Mouse (Mus musculus) liver, postnatal 0 days (tissue): ENCODE measurements around the gene Dnajc7. TPM values are rescaled to one million over a fixed set of nuclear protein-coding genes. Genes with fewer than 3 reads are reported as not detected.
A peak's percentile ranks its signal among the peaks of the same experiment; 100 is the strongest.

Source experiments
- ATAC-seq: fragments of 200-750 bp; cut with Nextera tagmentation; 2 replicates; pipeline ENCODE4 v1.8.0; 2017; ENCODE audit warnings: mild to moderate bottlenecking, moderate library complexity
- DNase-seq: peaks from one replicate; pipeline ENCODE4 v3.0.0-alpha.2; 2016
- H3K27ac ChIP-seq: fragments of 300-500 bp; sonication (generic); 2 replicates; pipeline ENCODE4 v1.5.1; 2014; ENCODE audit warnings: antibody characterized with exemption, moderate library complexity, mild to moderate bottlenecking, low read depth
- H3K27me3 ChIP-seq: fragments of 300-500 bp; sonication (generic); 2 replicates; pipeline ENCODE4 v1.6.1; 2014; ENCODE audit warnings: low read length, control low read depth, mixed read lengths; ENCODE audit not compliant: insufficient read depth
- H3K36me3 ChIP-seq: fragments of 300-500 bp; sonication (generic); replicated peaks from 2 replicates; pipeline ENCODE4 v1.6.1; 2014; ENCODE audit warnings: mild to moderate bottlenecking, control low read depth, low read length, moderate library complexity, mixed read lengths; ENCODE audit not compliant: insufficient read depth
- H3K4me1 ChIP-seq: fragments of 300-500 bp; sonication (generic); 2 replicates; pipeline ENCODE4 v1.6.1; 2014; ENCODE audit warnings: antibody characterized with exemption, mild to moderate bottlenecking, control low read depth; ENCODE audit not compliant: insufficient read depth
- H3K4me2 ChIP-seq: fragments of 300-500 bp; sonication (generic); 2 replicates; pipeline ENCODE4 v1.6.1; 2014; ENCODE audit warnings: low read depth, mild to moderate bottlenecking, low read length, moderate library complexity, mixed read lengths
- H3K4me3 ChIP-seq: fragments of 300-500 bp; sonication (generic); 2 replicates; pipeline ENCODE4 v1.5.1; 2014; ENCODE audit warnings: low read depth, low read length
- H3K9ac ChIP-seq: fragments of 300-500 bp; sonication (generic); replicated peaks from 2 replicates; pipeline ENCODE4 v1.6.1; 2014; ENCODE audit warnings: mild to moderate bottlenecking, moderate library complexity
- H3K9me3 ChIP-seq: fragments of 300-500 bp; sonication (generic); 2 replicates; pipeline ENCODE4 v1.6.1; 2016; ENCODE audit warnings: mild to moderate bottlenecking, control low read depth, low read length, mixed read lengths
- CTCF ChIP-seq: sonication (generic); IDR thresholded peaks from 2 replicates; pipeline ENCODE4 v1.5.1; 2016; ENCODE audit warnings: antibody characterized with exemption, low read depth
- EP300 ChIP-seq: IDR thresholded peaks from 2 replicates; pipeline ENCODE4 v1.6.1; 2016; ENCODE audit warnings: antibody characterized with exemption, low read depth, mild to moderate bottlenecking
- WGBS: fragments of 180-500 bp; shearing (Covaris S2); extraction: QIAGEN DNeasy Blood & Tissue Kit; methylation state at CpG from one replicate; pipeline ENCODE4 v1.1.7; 2014; ENCODE audit not compliant: insufficient replicate concordance; 5-methylcytosine and 5-hydroxymethylcytosine counted together
- polyA plus RNA-seq: library from polyadenylated mRNA; unstranded; fragments of >200 nt; fragmentation: Nextera tagmentation; extraction: Ambion mirVana; gene quantifications from 2 replicates; pipeline ENCODE4 v1.2.1, GENCODE M21; 2015

Dnajc7 gene
- polyA plus RNA-seq, 1 experiment from 2014 or later, result 49.1 TPM

DNA sequence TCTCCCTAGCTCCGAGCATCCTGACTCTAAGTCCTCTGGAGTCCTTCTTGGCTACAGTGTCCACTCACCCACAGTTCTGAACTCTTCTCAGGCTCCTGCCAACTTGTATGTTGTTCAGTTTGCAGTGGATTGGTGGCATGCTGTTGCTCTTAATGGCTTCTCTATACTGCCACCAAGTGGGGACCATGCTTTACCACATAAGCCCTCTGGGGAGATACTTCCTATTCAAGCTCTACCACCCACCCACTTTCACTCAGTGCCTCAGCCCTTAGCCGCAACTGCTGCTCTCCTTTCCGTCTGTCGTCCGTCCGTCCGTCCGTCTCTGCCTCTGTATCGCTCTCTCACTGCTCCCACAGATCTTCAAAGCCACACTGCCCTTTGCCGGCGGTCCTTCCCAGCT is 64.4 kb downstream of the Dnajc7 start:
- Histone ChIP-seq H3K4me2 (peak overlapping the region; percentile 56; the same call in 1 of the 2 replicates), H3K4me3 (no peak overlapping the region), H3K4me1 (0 out of 2 replicates have a peak, but pooled peaks cover 2% of the 10 kb centered on the region), H3K36me3 (no peaks in the 10 kb centered on the region), H3K27ac (no peak overlapping the region), H3K9me3 (no peaks in the 10 kb centered on the region), H3K9ac (peak overlapping the region; percentile 39), H3K27me3 (no peaks in the 10 kb centered on the region)
- peak; percentile 81 for ATAC-seq
- DNase-seq, result peak; percentile 61
- TF ChIP-seq CTCF (peak; percentile 85), EP300 (no peak)
- WGBS, result 11% methylated on average over 11 of the region's 11 CpGs

DNA sequence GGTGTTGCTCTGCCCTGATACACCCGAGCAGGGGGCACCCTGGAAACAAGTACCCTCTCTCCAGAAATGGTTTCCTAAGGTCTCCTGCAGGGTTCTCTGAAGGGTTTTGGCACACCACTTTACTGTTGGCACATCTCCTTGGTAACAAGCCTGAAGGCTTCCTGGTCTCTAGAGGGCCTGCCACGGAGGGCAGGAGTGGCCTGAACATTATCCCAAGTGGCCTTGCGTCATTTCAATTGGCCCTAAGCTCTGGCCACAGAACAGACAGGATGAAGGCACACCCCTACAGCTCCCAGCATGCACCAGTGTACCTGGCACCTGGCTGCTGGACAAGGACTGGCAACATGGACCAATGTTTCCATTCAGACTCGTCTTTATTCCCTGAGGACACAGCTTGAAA is 67.1 kb downstream of the Dnajc7 start:
- no peak overlapping the region for H3K4me2 ChIP-seq
- ATAC-seq (no peak), DNase-seq (no peak)
- 72% methylated on average over 4 of the region's 4 CpGs for WGBS
- H3K36me3 ChIP-seq, result no peaks in the 10 kb centered on the region
- no peaks in the 10 kb centered on the region for H3K9me3 ChIP-seq
- peaks cover 10% of the 10 kb centered on the region for H3K4me1 ChIP-seq
- no peak overlapping the region for H3K27ac ChIP-seq
- no peak overlapping the region for H3K9ac ChIP-seq
- H3K27me3 ChIP-seq, result no peaks in the 10 kb centered on the region
- TF ChIP-seq CTCF (no peak), EP300 (no peak)
- H3K4me3 ChIP-seq, result no peak overlapping the region

DNA sequence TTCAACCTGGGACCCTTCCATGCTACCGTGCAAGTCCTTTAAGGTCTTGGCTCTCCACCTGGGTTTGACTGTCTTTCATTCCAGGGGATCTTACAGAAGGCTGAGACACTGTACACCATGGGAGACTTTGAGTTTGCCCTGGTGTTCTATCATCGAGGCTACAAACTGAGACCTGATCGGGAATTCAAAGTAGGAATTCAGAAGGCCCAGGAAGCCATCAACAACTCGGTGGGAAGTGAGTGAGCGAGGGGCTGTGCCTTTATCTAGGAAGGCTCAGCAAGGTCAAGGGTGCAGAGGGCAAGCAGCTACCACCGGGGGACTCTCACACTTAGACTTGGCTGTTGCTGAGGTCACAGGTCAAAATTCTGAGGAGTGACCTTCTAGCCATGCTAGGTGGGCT is 69.9 kb downstream of the Dnajc7 start:
- ATAC-seq, result no peak
- WGBS, result 64% methylated on average over 6 of the region's 6 CpGs

DNA sequence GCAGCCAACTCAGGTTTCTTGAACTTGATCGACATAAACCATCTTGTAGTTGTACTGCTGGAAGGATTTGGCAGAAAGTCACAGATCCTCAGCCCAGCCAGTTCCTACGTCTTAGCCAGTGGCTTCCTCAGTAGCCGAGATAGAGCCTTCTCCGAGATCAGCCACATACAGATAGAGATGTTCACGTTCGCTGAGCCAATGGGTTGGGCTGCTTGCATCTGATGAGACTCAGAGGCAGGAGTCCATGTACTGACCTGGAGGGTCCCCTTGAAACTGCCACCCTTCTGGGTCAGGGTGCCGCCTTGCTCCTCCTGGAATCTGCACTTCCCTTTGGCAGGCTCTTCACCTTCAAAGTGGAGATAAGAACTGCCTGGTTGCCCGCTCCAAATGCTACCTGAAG is 70.5 kb downstream of the Dnajc7 start:
- Histone ChIP-seq H3K4me3 (no peak overlapping the region), H3K9me3 (no peaks in the 10 kb centered on the region), H3K4me1 (peaks cover 23% of the 10 kb centered on the region), H3K36me3 (no peaks in the 10 kb centered on the region), H3K27me3 (no peaks in the 10 kb centered on the region), H3K9ac (no peak overlapping the region), H3K27ac (no peak overlapping the region), H3K4me2 (no peak overlapping the region)
- no peak for DNase-seq
- TF ChIP-seq EP300, result no peak
- no peak for TF ChIP-seq CTCF
- ATAC-seq, result no peak
- 68% methylated on average over 8 of the region's 8 CpGs for WGBS

More for the DNA sequence above, 69.9 kb downstream of the Dnajc7 start:
- H3K9me3 ChIP-seq, result no peaks in the 10 kb centered on the region
- TF ChIP-seq CTCF (no peak), EP300 (no peak)
- no peak overlapping the region for H3K4me2 ChIP-seq
- no peak overlapping the region for H3K9ac ChIP-seq
- no peaks in the 10 kb centered on the region for H3K27me3 ChIP-seq
- no peak overlapping the region for H3K27ac ChIP-seq
- H3K4me1 ChIP-seq, result peaks cover 18% of the 10 kb centered on the region
- no peak overlapping the region for H3K4me3 ChIP-seq
- DNase-seq, result no peak
- H3K36me3 ChIP-seq, result no peaks in the 10 kb centered on the region

DNA sequence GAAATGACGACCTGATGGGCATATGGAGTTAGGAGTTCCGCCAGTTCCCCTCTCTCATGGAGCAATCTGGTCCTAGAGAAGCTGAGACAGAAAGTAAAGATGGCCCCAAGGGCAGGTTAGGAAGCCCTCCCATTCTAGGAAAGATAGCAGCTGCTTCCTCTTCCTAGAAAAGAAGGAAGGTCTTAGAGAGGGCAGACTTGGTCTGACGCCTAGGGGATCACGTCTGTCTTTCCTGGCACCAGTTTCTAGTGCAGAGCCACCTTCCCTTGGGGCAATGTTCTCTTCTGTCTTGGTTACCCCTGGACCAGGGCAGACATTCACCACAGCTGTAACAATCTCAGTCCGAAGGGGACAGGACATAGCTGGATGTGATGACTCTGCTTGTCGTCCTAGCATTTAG is 71.8 kb downstream of the Dnajc7 start:
- no peaks in the 10 kb centered on the region for H3K9me3 ChIP-seq
- H3K4me3 ChIP-seq, result no peak overlapping the region
- no peaks in the 10 kb centered on the region for H3K27me3 ChIP-seq
- no peaks in the 10 kb centered on the region for H3K36me3 ChIP-seq
- H3K4me1 ChIP-seq, result peaks cover 25% of the 10 kb centered on the region
- H3K9ac ChIP-seq, result no peak overlapping the region
- ATAC-seq (no peak), DNase-seq (no peak)
- WGBS, result 43% methylated on average over 6 of the region's 6 CpGs
- H3K27ac ChIP-seq, result no peak overlapping the region
- TF ChIP-seq EP300 (no peak), CTCF (no peak)
- H3K4me2 ChIP-seq, result no peak overlapping the region

DNA sequence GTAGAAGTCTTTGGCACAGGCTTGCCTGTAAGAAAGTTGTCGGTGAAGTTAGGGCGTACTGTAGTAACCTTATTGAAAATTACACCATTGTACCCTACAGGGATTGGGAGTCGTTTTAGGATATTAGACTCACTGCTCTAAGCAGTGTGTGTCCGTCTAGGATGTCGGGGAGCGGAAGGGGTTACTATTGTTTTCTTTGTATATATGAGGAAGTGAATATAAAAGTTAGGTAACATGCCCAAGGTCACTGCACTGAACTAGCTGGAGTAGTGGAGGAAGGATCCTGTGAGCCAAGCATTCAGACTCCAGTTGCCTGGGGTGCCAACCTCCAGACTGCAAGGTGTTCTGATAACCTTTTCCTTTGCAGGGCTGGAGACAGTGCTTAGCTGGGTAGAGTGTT is 73.0 kb downstream of the Dnajc7 start:
- Histone ChIP-seq H3K36me3 (no peaks in the 10 kb centered on the region), H3K9me3 (no peaks in the 10 kb centered on the region), H3K27ac (0 out of 2 replicates have a peak overlapping the region, but pooled peaks have one; percentile 32), H3K4me1 (peaks cover 25% of the 10 kb centered on the region), H3K4me2 (no peak overlapping the region), H3K4me3 (no peak overlapping the region), H3K27me3 (no peaks in the 10 kb centered on the region), H3K9ac (no peak overlapping the region)
- 0 out of 2 replicates have a peak, but pooled peaks have one; percentile 4 for ATAC-seq
- TF ChIP-seq CTCF, result no peak
- no peak for TF ChIP-seq EP300
- 68% methylated on average over 6 of the region's 6 CpGs for WGBS
- no peak for DNase-seq

DNA sequence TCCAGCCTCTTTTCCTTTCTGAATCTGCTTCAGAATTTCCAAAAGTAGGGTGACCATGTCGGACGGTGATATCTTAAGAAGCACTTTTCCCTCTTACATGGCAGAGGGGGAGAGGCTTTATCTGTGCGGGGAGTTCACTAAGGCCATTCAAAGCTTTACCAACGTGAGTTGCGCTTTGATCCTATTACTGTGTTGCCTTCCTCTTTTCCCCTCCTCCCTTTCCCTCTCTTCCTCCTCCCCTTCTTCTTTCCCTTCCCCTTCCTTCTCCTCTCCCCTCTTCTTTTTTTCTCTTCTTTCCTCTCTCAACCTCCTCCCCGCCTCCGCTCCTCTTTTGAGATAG is 74.3 kb downstream of the Dnajc7 start:
- peak overlapping the region; percentile 45 for H3K9ac ChIP-seq
- H3K4me3 ChIP-seq, result peak overlapping the region; percentile 48
- H3K27ac ChIP-seq, result peak overlapping the region; percentile 80; the same call in 1 of the 2 replicates
- no peaks in the 10 kb centered on the region for H3K9me3 ChIP-seq
- DNase-seq, result no peak
- TF ChIP-seq CTCF (no peak), EP300 (no peak)
- peak overlapping the region; percentile 69 for H3K4me2 ChIP-seq
- 27% methylated on average over 7 of the region's 7 CpGs for WGBS
- H3K4me1 ChIP-seq, result peaks cover 25% of the 10 kb centered on the region
- ATAC-seq, result peak; percentile 24; the same call in 1 of the 2 replicates
- H3K36me3 ChIP-seq, result no peaks in the 10 kb centered on the region
- H3K27me3 ChIP-seq, result no peaks in the 10 kb centered on the region
